Mouse (Mus musculus): ENCODE data around the gene Prr22. TPM values are rescaled to one million over a fixed set of nuclear protein-coding genes. Genes with fewer than 3 reads are reported as not detected.

Gene Prr22
- polyA plus RNA-seq, 1 experiment: 2.8 TPM

GRCm38 (mm10) chr17:56767531-56768135, 2.4 kb upstream of the Prr22 start:
- Histone ChIP-seq H3K4me1 (peaks cover 36% of the 10 kb centered on the region), H3K9me3 (no peaks in the 10 kb centered on the region), H3K27me3 (replicated peaks) (no peaks in the 10 kb centered on the region), H3K36me3 (replicated peaks; ENCODE audit: low read length) (peaks cover 53% of the 10 kb centered on the region), H3K4me3 (replicated peaks) (no peak overlapping the region)
- TF ChIP-seq FLI1 (IDR thresholded peaks at IDR 0.05; ENCODE audit: low read length) (no peak), GATA1 (IDR thresholded peaks at IDR 0.05; ENCODE audit: borderline replicate concordance, low read length) (no peak)

DNA sequence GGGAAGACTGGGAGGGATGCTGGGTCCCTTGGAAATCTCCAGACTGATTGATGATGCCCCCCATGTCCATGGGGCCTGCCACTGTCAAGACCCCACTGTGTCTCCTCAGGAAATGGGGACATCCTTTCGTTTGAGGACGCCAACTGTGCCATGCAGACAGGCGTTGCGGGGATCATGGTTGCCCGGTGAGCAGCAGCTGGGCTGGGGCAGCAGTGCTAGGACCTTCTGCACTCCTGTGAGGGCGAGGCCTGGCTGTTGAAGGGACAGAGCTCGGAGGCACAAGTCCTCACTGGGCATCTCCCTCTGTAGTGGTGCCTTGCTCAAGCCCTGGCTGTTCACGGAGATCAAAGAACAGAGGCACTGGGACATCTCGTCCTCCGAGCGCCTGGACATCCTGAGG, 1.1 kb upstream of the Prr22 start:
- peaks cover 4% of the 10 kb centered on the region for H3K27me3 ChIP-seq (replicated peaks)
- peaks cover 23% of the 10 kb centered on the region for H3K4me1 ChIP-seq
- H3K36me3 ChIP-seq (replicated peaks; ENCODE audit: low read length): peaks cover 53% of the 10 kb centered on the region
- no peak overlapping the region for H3K4me3 ChIP-seq (replicated peaks)
- TF ChIP-seq GATA1 (IDR thresholded peaks at IDR 0.05; ENCODE audit: borderline replicate concordance, low read length) (no peak), FLI1 (IDR thresholded peaks at IDR 0.05; ENCODE audit: low read length) (no peak)
- no peaks in the 10 kb centered on the region for H3K9me3 ChIP-seq

- Histone ChIP-seq H3K36me3 (replicated peaks; ENCODE audit: low read length) (no peaks in the 10 kb centered on the region), H3K9me3 (peaks cover 16% of the 10 kb centered on the region), H3K4me1 (no peaks in the 10 kb centered on the region), H3K4me3 (replicated peaks) (no peak overlapping the region), H3K27me3 (replicated peaks) (peaks cover 38% of the 10 kb centered on the region)
- TF ChIP-seq GATA1 (IDR thresholded peaks at IDR 0.05; ENCODE audit: borderline replicate concordance, low read length): no peak
These were observed 7.5 kb downstream of the Prr22 start for GRCm38 (mm10) chr17:56777568-56777967.

DNA sequence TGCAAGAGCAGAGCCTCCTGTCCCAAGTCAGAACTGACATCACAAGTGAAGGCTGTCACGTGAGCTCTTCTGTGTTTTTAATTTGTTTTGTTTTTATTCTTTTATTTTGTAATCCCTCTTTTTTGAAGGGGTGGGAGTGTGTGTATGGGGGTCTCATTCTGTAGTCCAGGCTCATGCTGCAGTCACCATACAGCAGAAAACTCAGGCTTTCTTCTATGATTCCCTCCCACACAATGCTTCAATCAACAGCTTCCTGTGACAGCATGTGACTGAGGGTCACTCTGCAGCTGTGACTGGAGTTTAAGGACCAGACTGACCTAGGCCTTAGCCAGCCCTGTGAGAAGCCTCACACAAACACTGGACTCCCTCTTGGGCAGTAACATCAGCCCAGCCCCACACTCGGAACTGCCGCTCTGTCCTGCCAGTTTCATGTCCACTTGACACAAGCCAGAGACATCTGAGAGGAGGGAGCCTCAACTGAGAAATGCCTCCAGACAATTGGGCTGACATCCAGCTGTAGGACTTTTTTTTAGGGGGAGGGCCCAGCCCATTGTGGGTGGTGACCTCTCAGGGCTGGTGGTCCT, 8.8 kb downstream of the Prr22 start:
- Histone ChIP-seq H3K4me3 (replicated peaks) (no peak overlapping the region), H3K9me3 (peaks cover 16% of the 10 kb centered on the region), H3K36me3 (replicated peaks; ENCODE audit: low read length) (no peaks in the 10 kb centered on the region), H3K4me1 (no peaks in the 10 kb centered on the region), H3K27me3 (replicated peaks) (peaks cover 44% of the 10 kb centered on the region)
- TF ChIP-seq FLI1 (IDR thresholded peaks at IDR 0.05; ENCODE audit: low read length): no peak
- TF ChIP-seq GATA1 (IDR thresholded peaks at IDR 0.05; ENCODE audit: borderline replicate concordance, low read length): no peak

DNA sequence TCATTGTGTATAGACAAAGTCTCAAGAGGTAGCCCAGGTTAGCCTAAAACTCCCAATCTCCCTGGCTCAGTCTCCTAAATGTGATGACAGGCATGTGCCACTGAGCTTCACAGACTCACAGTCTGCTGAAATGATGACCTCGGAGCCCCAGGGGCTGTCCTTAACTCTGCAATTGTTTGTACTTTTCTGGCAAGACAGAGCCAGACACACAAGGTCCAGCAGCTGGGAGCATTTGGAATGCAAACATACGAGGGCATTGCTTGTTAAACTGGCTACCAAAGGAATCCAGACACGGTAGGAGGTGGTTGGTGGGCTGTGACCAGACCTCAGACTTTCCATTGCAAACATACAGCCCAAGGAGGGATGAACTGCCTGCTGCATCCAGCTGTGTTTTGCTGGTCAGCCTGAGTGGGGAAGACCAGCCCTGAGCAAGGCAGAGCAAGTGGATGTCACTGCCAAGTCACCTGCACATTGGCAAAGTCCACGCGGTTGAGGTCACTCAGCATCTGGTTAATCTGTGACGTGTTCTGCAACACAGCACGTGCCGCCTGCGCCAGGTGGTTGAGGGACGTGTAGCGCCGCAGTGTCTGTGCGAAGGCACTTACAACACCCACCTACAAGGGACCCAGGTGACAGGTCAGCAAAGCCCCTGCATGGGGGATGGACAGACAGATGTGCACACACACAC, 10.4 kb downstream of the Prr22 start:
- Histone ChIP-seq H3K9me3 (peaks cover 14% of the 10 kb centered on the region), H3K4me1 (no peaks in the 10 kb centered on the region; the same call in 1 of the 2 replicates), H3K4me3 (replicated peaks) (no peak overlapping the region), H3K36me3 (replicated peaks; ENCODE audit: low read length) (no peaks in the 10 kb centered on the region), H3K27me3 (replicated peaks) (peaks cover 58% of the 10 kb centered on the region)
- no peak for TF ChIP-seq GATA1 (IDR thresholded peaks at IDR 0.05; ENCODE audit: borderline replicate concordance, low read length)
- no peak for TF ChIP-seq FLI1 (IDR thresholded peaks at IDR 0.05; ENCODE audit: low read length)

- peaks cover 18% of the 10 kb centered on the region; the same call in 1 of the 2 replicates for H3K4me1 ChIP-seq
- H3K36me3 ChIP-seq (replicated peaks; ENCODE audit: low read length): no peaks in the 10 kb centered on the region
- peaks cover 69% of the 10 kb centered on the region for H3K27me3 ChIP-seq (replicated peaks)
- TF ChIP-seq GATA1 (IDR thresholded peaks at IDR 0.05; ENCODE audit: borderline replicate concordance, low read length): no peak
- no peak for TF ChIP-seq FLI1 (IDR thresholded peaks at IDR 0.05; ENCODE audit: low read length)
- H3K4me3 ChIP-seq (replicated peaks): no peak overlapping the region
- no peaks in the 10 kb centered on the region for H3K9me3 ChIP-seq
These were observed 18.8 kb downstream of the Prr22 start for GRCm38 (mm10) chr17:56788886-56789285.

GRCm38 (mm10) chr17:56789286-56789685, 19.2 kb downstream of the Prr22 start:
- H3K4me1 ChIP-seq: peaks cover 18% of the 10 kb centered on the region; the same call in 1 of the 2 replicates
- TF ChIP-seq FLI1 (IDR thresholded peaks at IDR 0.05; ENCODE audit: low read length): no peak
- H3K27me3 ChIP-seq (replicated peaks): peaks cover 65% of the 10 kb centered on the region

DNA sequence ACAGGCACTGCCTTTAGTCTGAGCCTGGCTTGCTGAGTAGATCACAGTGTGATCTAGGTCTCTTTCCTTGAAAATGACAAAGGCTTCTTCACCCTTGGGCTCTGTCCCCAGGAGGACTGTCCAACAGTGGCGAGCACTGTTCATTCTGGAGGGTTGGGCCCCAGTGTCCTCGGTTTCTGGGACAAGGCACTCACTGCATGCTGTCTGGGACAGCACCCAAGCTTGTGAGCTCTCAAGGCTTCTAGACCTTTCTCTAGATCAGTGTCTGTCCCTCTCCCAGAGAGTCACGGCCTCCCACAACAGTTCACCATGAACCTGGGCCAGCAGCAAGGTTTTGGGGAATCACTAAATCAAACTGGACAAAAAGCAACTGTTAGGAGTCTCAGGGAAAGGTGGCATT, 22.5 kb downstream of the Prr22 start:
- no peaks in the 10 kb centered on the region for H3K36me3 ChIP-seq (replicated peaks; ENCODE audit: low read length)
- TF ChIP-seq GATA1 (IDR thresholded peaks at IDR 0.05; ENCODE audit: borderline replicate concordance, low read length) (no peak), FLI1 (IDR thresholded peaks at IDR 0.05; ENCODE audit: low read length) (no peak)
- H3K4me1 ChIP-seq: peaks cover 11% of the 10 kb centered on the region; the same call in 1 of the 2 replicates
- no peaks in the 10 kb centered on the region for H3K9me3 ChIP-seq
- H3K4me3 ChIP-seq (replicated peaks): no peak overlapping the region
- H3K27me3 ChIP-seq (replicated peaks): peaks cover 39% of the 10 kb centered on the region

More at GRCm38 (mm10) chr17:56789286-56789685, 19.2 kb downstream of the Prr22 start:
- Histone ChIP-seq H3K9me3 (no peaks in the 10 kb centered on the region), H3K36me3 (replicated peaks; ENCODE audit: low read length) (no peaks in the 10 kb centered on the region), H3K4me3 (replicated peaks) (no peak overlapping the region)

DNA sequence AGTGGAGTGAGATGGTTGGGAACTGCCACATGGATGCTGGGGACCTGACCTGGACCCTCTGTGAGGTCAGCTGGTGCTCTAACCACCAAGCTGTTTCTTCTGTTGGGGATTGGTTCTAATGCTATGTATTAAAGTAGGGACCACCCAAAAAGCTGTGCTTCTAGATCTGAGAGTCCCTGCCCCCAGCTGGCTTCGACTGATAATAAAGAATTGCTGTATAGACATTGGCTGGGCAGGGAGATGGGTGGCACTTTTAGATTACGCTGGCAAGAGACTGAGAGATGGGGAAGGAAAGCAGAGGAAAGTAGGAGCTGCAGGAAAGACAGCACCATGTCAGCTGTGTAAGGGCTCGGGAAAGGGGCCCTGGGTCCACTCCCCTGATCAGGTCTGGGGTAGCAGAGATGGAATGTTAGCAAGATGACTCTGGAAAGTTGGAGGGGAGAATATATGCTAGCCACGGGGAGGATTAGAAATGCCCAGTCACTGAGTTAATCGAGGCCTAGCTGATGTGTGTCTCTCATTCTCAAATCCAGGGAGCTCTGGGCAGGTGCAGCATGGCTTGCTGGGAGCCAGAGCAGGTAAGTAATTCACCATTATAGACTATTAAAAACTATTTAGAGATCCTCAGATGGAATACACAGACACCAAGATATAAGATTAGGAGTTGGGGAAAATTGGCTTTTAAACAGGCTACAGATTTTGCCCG, 23.7 kb downstream of the Prr22 start:
- Histone ChIP-seq H3K9me3 (no peaks in the 10 kb centered on the region), H3K27me3 (replicated peaks) (peaks cover 34% of the 10 kb centered on the region), H3K4me3 (replicated peaks) (no peak overlapping the region), H3K36me3 (replicated peaks; ENCODE audit: low read length) (no peaks in the 10 kb centered on the region), H3K4me1 (peaks cover 11% of the 10 kb centered on the region; the same call in 1 of the 2 replicates)
- TF ChIP-seq GATA1 (IDR thresholded peaks at IDR 0.05; ENCODE audit: borderline replicate concordance, low read length) (no peak), FLI1 (IDR thresholded peaks at IDR 0.05; ENCODE audit: low read length) (no peak)
